Mouse (Mus musculus): ENCODE measurements around the gene Aqp9. TPM values are rescaled to one million over a fixed set of nuclear protein-coding genes. Genes with fewer than 3 reads are reported as not detected.

Gene Aqp9
- polyA plus RNA-seq, 1 experiment from 2014 or later = 0.74 TPM

DNA sequence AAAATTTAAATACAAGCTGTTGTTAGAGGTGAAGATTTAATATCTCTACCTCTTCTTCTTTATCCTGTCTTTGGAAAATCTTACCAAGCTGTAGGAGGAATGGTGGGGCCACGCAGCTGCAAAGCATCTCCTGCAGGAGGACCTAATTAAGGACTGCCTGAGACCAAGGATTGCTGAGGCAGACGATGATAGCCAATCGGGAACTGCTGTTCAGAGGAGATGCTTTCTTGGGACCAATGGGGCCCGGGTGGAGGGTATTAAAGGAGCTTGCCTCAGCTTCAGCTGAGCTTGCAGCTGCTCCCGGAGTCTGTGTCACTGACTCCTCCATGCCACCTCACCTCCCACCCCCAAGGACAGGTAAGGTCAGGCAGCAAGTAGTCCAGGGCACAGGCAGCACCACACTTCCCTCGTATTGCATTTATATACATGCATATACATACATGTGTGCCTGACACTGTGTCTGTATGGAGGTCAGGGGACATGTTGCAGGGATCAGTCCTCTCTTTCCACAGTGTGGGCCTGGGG lies 99.6 kb downstream of the Aqp9 start:
- 55% methylated on average over 6 of the region's 6 CpGs for WGBS

GRCm38 (mm10) chr9:71067156-71067555 lies 101.3 kb downstream of the Aqp9 start:
- H3K9me3 ChIP-seq = no peaks in the 10 kb centered on the region
- H3K27me3 ChIP-seq (replicated peaks) = no peaks in the 10 kb centered on the region
- 89% methylated on average over 5 of the region's 5 CpGs for WGBS
- no peaks in the 10 kb centered on the region for H3K36me3 ChIP-seq
- H3K4me1 ChIP-seq (replicated peaks) = no peaks in the 10 kb centered on the region
- no peak overlapping the region for H3K27ac ChIP-seq
- H3K4me3 ChIP-seq (replicated peaks) = no peak overlapping the region
- no peak for ATAC-seq
- H3K9ac ChIP-seq = no peak overlapping the region
- no peak overlapping the region for H3K4me2 ChIP-seq (replicated peaks)

More for the DNA sequence above, 99.6 kb downstream of the Aqp9 start:
- H3K27ac ChIP-seq = no peak overlapping the region
- H3K4me3 ChIP-seq (replicated peaks) = no peak overlapping the region
- no peak overlapping the region for H3K4me2 ChIP-seq (replicated peaks)
- H3K27me3 ChIP-seq (replicated peaks) = no peaks in the 10 kb centered on the region
- H3K9me3 ChIP-seq = no peaks in the 10 kb centered on the region
- no peak for ATAC-seq
- 0 out of 2 replicates have a peak, but pooled peaks cover 7% of the 10 kb centered on the region for H3K4me1 ChIP-seq (replicated peaks)
- no peak overlapping the region for H3K9ac ChIP-seq
- no peaks in the 10 kb centered on the region for H3K36me3 ChIP-seq

GRCm38 (mm10) chr9:71066491-71066890 lies 102.0 kb downstream of the Aqp9 start:
- ATAC-seq = no peak
- Histone ChIP-seq H3K27ac (no peak overlapping the region), H3K36me3 (no peaks in the 10 kb centered on the region), H3K27me3 (replicated peaks) (no peaks in the 10 kb centered on the region), H3K9ac (no peak overlapping the region), H3K4me3 (replicated peaks) (no peak overlapping the region), H3K4me2 (replicated peaks) (no peak overlapping the region), H3K4me1 (replicated peaks) (no peaks in the 10 kb centered on the region), H3K9me3 (no peaks in the 10 kb centered on the region)
- 60% methylated on average over 7 of the region's 7 CpGs for WGBS

DNA sequence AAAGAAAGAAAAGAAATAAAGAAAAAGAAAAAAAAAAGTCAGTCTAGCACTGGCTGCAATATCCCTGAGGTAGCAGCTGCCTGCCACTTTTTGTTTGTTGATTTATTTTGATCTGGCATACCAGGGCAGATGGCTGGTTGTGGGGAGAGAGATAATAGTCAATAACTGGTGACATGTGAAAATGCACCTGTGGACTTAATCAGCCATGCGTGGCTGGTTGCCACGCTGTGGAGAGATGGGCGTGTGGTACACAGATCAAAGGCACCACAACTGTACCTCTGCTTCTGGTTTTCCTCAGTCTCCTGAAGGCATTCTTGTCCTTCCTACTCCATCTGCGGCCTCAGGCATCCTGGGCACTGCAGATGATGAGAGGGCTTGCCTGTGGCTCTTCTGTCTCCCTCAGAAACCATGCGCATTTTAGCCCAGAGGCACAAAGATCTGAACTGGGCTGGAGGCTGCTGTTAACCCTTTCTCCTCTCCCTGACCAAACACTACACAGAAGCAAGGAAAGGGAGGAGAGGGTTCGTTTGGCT lies 103.1 kb downstream of the Aqp9 start:
- H3K27ac ChIP-seq = no peak overlapping the region
- no peaks in the 10 kb centered on the region for H3K4me1 ChIP-seq (replicated peaks)
- WGBS = 70% methylated on average over 6 of the region's 6 CpGs
- H3K9ac ChIP-seq = no peak overlapping the region
- H3K27me3 ChIP-seq (replicated peaks) = no peaks in the 10 kb centered on the region
- H3K4me2 ChIP-seq (replicated peaks) = no peak overlapping the region
- ATAC-seq = no peak
- no peaks in the 10 kb centered on the region for H3K36me3 ChIP-seq
- no peaks in the 10 kb centered on the region for H3K9me3 ChIP-seq
- no peak overlapping the region for H3K4me3 ChIP-seq (replicated peaks)

GRCm38 (mm10) chr9:71064291-71064840 lies 104.1 kb downstream of the Aqp9 start:
- ATAC-seq = no peak
- Histone ChIP-seq H3K9me3 (no peaks in the 10 kb centered on the region), H3K27me3 (replicated peaks) (no peaks in the 10 kb centered on the region), H3K4me3 (replicated peaks) (no peak overlapping the region), H3K4me1 (replicated peaks) (no peaks in the 10 kb centered on the region), H3K27ac (no peak overlapping the region), H3K4me2 (replicated peaks) (no peak overlapping the region), H3K9ac (no peak overlapping the region), H3K36me3 (no peaks in the 10 kb centered on the region)
- 91% methylated on average over 8 of the region's 8 CpGs for WGBS

DNA sequence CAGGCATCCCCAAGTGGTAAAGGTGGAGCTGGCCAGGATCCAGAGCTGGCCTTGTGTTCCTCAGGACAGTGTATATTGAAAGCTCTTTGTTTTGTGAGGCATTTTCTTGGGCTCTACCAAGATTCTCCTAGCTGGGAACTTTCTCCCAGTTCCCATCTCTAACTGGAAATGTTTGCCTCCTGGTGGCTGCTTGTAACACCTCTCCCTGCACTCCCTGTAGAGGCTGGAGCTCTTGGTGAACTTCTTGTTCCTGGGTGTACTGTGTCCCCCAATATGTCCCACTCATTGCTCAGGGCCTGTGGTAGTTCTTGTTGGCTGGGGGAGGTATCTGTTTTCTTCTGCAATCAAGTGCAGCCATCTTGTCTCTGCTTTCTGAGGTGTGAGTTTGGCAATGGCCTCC lies 104.9 kb downstream of the Aqp9 start:
- Histone ChIP-seq H3K36me3 (no peaks in the 10 kb centered on the region), H3K27ac (no peak overlapping the region), H3K9me3 (no peaks in the 10 kb centered on the region), H3K4me2 (replicated peaks) (no peak overlapping the region), H3K9ac (no peak overlapping the region), H3K27me3 (replicated peaks) (no peaks in the 10 kb centered on the region), H3K4me3 (replicated peaks) (no peak overlapping the region), H3K4me1 (replicated peaks) (0 out of 2 replicates have a peak, but pooled peaks cover 3% of the 10 kb centered on the region)
- no peak for ATAC-seq

- Histone ChIP-seq H3K9me3 (no peaks in the 10 kb centered on the region), H3K4me1 (replicated peaks) (0 out of 2 replicates have a peak, but pooled peaks cover 3% of the 10 kb centered on the region), H3K4me2 (replicated peaks) (no peak overlapping the region), H3K36me3 (no peaks in the 10 kb centered on the region), H3K9ac (no peak overlapping the region), H3K27ac (no peak overlapping the region), H3K4me3 (replicated peaks) (no peak overlapping the region), H3K27me3 (replicated peaks) (no peaks in the 10 kb centered on the region)
- no peak for ATAC-seq
- WGBS = 78% methylated on average over 4 of the region's 4 CpGs
Observed at GRCm38 (mm10) chr9:71062976-71063375, 105.5 kb downstream of the Aqp9 start.

GRCm38 (mm10) chr9:71062301-71062700 lies 106.2 kb downstream of the Aqp9 start:
- Histone ChIP-seq H3K4me2 (replicated peaks) (no peak overlapping the region), H3K9ac (no peak overlapping the region), H3K27me3 (replicated peaks) (no peaks in the 10 kb centered on the region), H3K36me3 (no peaks in the 10 kb centered on the region), H3K27ac (no peak overlapping the region), H3K9me3 (no peaks in the 10 kb centered on the region), H3K4me3 (replicated peaks) (no peak overlapping the region), H3K4me1 (replicated peaks) (0 out of 2 replicates have a peak, but pooled peaks cover 3% of the 10 kb centered on the region)
- no peak for ATAC-seq

Other genes with a start within 250 kb of the Aqp9 start
- 1.1 and 1.7 TPM in 2 replicates for gene Lipc, start 216.5 kb downstream of the Aqp9 start, polyA plus RNA-seq (2015; fragmentation: Nextera tagmentation; extraction: Ambion mirVana)
- gene Aldh1a2, start 47.1 kb upstream of the Aqp9 start, polyA plus RNA-seq (2015; fragmentation: Nextera tagmentation; extraction: Ambion mirVana) = 73.9 and 75.6 TPM in 2 replicates